Mouse (Mus musculus) CD4-positive, CD25-positive, alpha-beta regulatory T cell (primary cell): ENCODE results near the gene Cpne8. TPM values are rescaled to one million over a fixed set of nuclear protein-coding genes. Genes with fewer than 3 reads are reported as not detected.

Source experiments
- polyA plus RNA-seq: library from polyadenylated mRNA; unstranded; fragments of 100-300 nt; shearing (Covaris generic); gene quantifications from one replicate; pipeline ENCODE4 v1.2.1, GENCODE M21; 2017

Gene Cpne8
- 0.83 TPM for polyA plus RNA-seq

GRCm38 (mm10) chr15:90678985-90679759, at the start of gene Cpne8:
TSS of gene Cpne8 (minus strand) at chr15:90679432.

